Mouse (Mus musculus): ENCODE measurements around the gene Ano7.
"Not testable (repeated sequence)": the region's sequence is repeated elsewhere in the genome, so short reads cannot be mapped to it uniquely, and the experiment has no call there.

Gene Ano7

DNA sequence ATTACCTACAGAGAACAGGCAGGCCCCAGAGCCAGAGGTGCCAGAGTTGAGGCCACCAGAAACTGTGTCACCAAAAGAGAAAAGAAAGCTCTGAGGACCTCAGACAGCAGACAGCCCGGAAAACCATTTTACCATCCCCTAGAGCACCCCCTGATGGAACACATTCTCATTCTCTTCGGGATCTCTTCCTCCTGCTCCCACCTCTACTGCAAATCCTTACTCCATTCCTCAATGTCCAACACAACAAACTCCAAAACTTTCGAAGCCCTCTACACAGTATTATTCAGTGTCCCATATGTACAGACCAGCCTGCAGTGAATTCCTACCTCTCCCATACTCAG lies 72.1 kb downstream of the Ano7 start:
- no peak for DNase-seq (ENCODE audit: low spot score in 2 of 2)

DNA sequence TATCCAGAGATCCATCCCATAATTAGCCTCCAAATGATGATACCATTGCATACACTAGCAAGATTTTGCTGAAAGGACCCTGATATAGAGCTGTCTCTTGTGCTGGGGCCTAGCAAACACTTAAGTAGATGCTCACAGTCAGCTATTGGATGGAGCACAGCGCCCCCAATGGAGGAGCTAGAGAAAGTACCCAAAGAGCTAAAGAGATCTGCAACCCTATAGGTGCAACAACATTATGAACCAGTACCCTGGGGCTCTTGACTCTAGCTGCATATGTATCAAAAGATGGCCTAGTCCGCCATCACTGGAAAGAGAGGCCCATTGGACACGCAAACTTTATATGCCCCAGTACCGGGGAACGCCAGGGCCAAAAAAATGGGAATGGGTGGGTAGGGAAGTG lies 76.4 kb downstream of the Ano7 start:
- DNase-seq (ENCODE audit: low spot score in 2 of 2) = not testable (repeated sequence)

DNA sequence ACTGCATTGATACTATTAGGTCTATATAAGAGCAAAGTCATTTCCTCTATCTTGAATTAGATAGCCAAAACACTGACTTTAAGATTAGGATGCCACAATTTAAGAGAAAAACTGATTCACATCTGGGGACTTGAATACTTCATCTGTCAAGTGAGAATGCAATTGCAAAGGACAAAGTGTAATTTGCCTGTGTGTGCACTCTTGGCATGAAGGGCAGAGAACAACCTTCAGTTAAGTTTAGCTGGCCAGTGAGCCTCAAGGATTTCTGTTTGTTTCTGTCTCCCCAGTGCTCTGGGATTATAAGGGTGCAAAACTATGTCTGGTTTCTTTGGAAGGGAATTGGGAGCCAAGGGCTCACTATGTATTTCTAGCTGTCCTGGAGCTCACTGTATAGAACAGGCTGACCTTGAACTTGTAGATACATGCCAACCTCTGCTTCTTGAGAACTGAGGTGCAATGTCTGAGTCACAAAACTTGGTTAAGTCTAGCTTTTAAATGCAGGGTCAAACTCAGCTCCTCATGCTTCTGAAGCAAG lies 80.1 kb downstream of the Ano7 start:
- DNase-seq (ENCODE audit: low spot score in 2 of 2) = no peak

All from spleen, postnatal 4 days (tissue).